Mouse (Mus musculus) lung, postnatal 4 days (tissue): ENCODE data around the gene Atp6v1b1.

Source experiments
- DNase-seq, 2 experiments: peaks; one replicate each; pipeline ENCODE4 v3.0.0; 2021

The Atp6v1b1 gene

GRCm38 (mm10) chr6:83742761-83743160 lies at the start of gene Atp6v1b1:
Atp6v1b1 (plus strand) TSS chr6:83742990.
- no peak for DNase-seq

DNA sequence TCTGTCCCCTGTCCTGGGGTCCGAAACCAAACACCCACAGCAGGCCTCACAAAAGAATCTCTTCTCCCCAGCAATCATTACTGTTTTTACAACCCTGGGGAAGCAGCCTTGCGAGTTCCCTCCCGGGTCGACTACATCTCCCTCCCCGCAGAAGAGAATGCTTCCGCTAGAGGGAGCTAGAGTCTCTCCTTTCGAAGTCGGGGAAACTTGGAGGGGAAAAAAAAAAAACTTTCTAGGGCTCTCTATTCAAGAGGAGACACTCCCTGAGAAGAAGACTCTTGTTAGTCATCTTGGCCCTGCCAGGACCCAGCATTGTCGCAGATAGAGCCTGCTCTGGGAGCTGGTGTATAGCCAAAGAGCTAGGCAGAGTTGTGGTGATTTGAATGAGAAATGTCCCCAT lies 49.0 kb upstream of the Atp6v1b1 start:
- peak in 1 of 2 experiments; percentile 62 for DNase-seq

GRCm38 (mm10) chr6:83695731-83696130 lies 47.1 kb upstream of the Atp6v1b1 start:
- DNase-seq: no peak

GRCm38 (mm10) chr6:83696684-83697083 lies 46.1 kb upstream of the Atp6v1b1 start:
- no peak for DNase-seq

- no peak for DNase-seq
Observed at GRCm38 (mm10) chr6:83697932-83698331, 44.9 kb upstream of the Atp6v1b1 start.

DNA sequence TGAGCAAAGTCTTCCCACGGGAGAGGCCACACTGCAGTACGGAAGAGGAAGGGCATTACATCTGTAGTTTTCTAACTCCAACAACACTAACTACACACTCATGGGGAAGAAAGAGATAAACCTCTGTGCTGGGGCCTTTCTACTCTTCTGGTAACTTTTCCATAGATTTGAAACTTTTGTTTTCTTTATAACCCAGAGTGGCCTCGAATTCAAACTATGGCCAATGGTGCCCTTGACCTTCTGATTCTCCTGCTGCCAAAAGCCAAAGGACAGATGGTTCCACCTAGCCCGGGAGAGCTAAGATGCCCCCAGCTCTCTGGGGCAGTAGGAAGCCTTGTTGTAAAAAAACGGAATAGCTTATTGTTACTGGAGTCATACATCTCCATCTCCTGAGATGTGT lies 42.8 kb upstream of the Atp6v1b1 start:
- no peak for DNase-seq

GRCm38 (mm10) chr6:83701001-83701400 lies 41.8 kb upstream of the Atp6v1b1 start:
- no peak for DNase-seq

DNA sequence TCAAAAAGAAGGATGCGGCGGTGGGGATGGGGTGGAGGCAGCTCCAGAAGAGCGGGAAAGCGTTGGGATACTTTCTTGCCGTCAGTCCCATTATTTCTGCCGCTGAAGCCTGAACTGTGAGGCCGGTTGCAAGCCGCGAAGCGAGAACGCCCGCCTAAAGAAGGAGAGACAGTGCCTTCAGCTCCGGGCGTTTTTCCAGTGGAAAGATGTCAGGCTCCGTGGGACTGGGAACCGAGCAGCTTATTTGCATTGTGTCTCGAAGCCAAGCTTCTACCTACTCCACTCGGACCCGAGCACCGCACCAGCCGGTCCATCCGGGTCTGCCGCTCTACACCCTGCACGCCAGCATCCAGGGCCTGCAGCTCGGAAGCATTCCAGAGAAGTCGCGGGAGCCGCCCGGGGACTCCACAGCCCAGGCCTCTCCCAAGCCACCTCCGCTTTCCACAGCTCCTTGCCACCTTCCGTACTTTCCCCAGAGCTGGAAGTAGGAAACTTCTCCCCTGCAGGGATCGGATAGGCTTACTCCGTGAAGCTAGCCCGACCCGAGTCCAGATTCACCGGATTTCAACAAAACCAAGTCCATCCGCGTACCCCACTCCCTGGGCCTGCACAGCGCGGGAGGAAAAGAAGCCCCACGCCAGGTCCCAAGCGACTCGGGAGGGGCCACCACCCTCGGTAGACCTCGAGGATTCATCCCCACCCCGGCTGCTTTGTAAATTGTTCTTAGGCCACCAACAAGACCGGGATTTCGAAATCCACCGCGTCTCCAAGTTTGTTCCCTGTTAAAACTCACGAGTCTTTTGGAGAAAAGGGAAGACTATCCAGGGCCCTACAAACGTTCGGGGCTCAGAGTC lies 40.4 kb upstream of the Atp6v1b1 start:
- no peak for DNase-seq

GRCm38 (mm10) chr6:83703000-83703721 lies 39.6 kb upstream of the Atp6v1b1 start:
- no peak for DNase-seq

GRCm38 (mm10) chr6:83703722-83704078 lies 39.1 kb upstream of the Atp6v1b1 start:
- DNase-seq: no peak

DNA sequence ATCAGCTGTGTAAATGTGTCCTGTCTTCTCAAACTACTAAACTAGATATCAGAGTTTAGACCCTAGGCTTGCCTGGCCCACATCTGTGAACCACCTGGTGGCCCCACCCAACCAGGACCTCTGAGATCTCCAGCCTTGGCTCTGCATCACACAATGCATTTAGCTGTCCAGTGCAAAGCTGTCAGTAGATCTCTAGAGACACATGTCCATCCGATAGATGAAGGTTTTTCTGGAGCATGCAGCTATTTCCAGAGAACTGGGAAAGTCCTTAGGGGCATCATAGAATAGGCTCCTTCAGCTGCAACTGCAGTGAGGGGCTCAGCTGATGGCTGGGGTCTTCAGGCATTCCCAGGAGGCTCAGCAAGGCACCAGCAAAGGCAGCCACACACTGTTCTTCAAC lies 38.5 kb upstream of the Atp6v1b1 start:
- no peak for DNase-seq

GRCm38 (mm10) chr6:83704701-83705100 lies 38.1 kb upstream of the Atp6v1b1 start:
- no peak for DNase-seq

DNA sequence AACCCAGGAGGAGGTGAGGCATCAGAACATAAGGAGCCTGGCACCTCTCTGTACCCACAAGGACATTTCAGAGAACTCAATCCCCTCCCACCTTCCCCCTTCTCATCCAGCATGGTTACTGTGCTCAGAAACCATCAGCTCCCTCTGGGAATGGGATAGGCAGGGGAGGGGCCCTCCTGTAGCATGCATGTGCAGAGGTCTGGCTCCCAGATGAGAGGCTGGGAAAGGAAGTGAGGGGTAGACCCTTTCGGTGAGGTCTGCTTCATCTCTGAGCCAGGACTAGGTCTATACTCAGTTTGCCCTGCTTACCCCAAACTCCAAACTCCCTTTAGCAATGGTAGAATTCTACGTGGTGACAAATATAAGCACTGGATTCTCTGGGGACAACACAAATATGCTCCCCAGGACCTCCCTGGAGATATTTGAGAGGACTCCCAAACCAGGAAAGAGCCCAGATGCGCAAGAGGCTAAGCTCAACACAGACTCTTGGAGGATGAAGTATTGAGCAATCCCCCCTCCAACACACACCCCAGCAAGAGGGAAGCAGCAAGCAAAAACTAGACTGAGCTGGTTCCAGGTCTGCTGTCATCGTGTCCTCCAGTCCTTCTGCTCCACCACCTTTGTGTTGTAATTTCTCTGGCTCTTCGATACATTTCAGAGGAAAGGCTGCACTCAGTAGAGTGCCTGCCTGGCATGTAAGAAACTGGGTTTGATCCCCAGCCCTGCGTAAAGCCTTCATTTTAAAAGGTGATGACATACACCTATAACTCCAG lies 34.9 kb upstream of the Atp6v1b1 start:
- no peak for DNase-seq

- no peak for DNase-seq
Observed at GRCm38 (mm10) chr6:83710361-83711066, 32.3 kb upstream of the Atp6v1b1 start.

GRCm38 (mm10) chr6:83711067-83711675 lies 31.6 kb upstream of the Atp6v1b1 start, which contains the start of gene Vax2:
Vax2 (plus strand) TSS chr6:83711264.
- DNase-seq: peak; percentile 60 to 75

GRCm38 (mm10) chr6:83711725-83712475 lies 30.9 kb upstream of the Atp6v1b1 start:
- DNase-seq: no peak

- no peak for DNase-seq
Observed at GRCm38 (mm10) chr6:83713271-83714136, 29.3 kb upstream of the Atp6v1b1 start.

- DNase-seq: peak; percentile 9 to 38
Observed at GRCm38 (mm10) chr6:83714221-83715123, 28.3 kb upstream of the Atp6v1b1 start.

GRCm38 (mm10) chr6:83715461-83716196 lies 27.2 kb upstream of the Atp6v1b1 start:
- no peak for DNase-seq
